Mouse (Mus musculus) stomach, postnatal 0 days (tissue): ENCODE measurements around the gene Fignl1.

Source experiments
- CTCF ChIP-seq: IDR thresholded peaks from 2 replicates; pipeline ENCODE4 v1.5.1; 2016; ENCODE audit warnings: antibody characterized with exemption, low read depth, mild to moderate bottlenecking, moderate library complexity
- EP300 ChIP-seq: optimal IDR thresholded peaks from 2 replicates; pipeline ENCODE3; 2016; ENCODE audit warnings: antibody characterized with exemption

DNA sequence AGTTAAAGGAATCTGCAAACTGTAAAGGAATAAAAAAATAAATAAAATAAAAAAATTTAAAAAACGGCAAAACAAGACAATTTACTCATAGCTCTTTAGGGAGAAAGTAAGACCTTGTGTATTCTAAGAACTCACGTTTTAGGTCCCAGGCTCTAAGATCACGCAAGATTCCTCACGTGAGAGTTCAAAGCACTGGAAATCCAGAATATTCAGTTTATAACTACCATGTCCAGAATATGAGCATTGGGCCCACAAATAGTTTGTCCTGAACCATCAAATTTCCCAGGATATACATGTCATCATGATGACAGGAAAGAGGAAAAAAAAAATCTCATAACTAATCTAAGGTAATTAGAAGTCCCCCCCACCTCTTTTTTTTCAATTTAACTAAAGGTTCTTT is 27.0 kb upstream of the Fignl1 start:
- no peak for TF ChIP-seq CTCF
- TF ChIP-seq EP300 = no peak
